Mouse (Mus musculus) liver, adult 2 months (tissue): ENCODE measurements at regions not wholly inside any gene's neighbourhood (a gene's known extent, or its start where the extent isn't known, plus 50 kb on each side); places are given as distances from the start of the nearest gene placed in this dataset.

Source experiments
- CTCF ChIP-seq: fragments of 200-500 bp; IDR thresholded peaks from 2 replicates; pipeline ENCODE4 v1.5.1; 2011; ENCODE audit warnings: low read depth, low read length, control low read depth
- POLR2A ChIP-seq: fragments of 200-500 bp; IDR thresholded peaks from 2 replicates; pipeline ENCODE4 v1.6.1; 2011; ENCODE audit warnings: low read length, control low read depth; ENCODE audit not compliant: insufficient read depth; ENCODE audit errors: extremely low read depth

- no peak for TF ChIP-seq CTCF
- no peak for TF ChIP-seq POLR2A
These were observed 131.6 kb downstream of the Srek1 start for GRCm38 (mm10) chr13:103642542-103643375.
